Mouse (Mus musculus): ENCODE data around the gene Utf1.

Utf1 gene

DNA sequence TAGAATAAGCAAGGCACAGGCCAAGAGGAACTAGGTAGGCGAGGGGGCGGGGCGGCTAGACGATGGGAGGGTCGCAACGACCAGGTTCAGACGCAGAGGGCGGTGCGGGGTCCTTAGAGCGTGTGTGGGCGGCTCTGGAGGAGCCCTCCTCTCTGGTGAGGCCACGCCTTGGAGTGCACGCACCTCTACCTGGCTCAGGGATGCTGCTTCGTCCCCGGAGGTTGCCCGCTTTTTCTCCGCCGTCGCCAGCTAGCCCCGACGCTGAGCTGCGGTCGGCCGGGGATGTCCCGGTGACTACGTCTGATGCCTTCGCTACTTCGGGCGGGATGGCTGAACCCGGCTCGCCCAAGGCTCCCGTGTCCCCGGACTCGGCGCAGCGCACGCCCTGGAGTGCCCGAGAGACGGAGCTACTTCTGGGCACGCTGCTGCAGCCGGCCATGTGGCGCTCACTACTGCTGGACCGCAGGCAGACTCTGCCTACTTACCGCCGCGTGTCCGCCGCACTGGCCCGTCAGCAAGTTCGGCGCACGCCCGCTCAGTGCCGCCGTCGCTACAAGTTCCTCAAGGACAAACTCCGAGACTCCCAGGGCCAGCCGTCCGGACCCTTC is at the start of gene Utf1:
Gene Utf1, plus strand, starts transcription at position 116 of the 608 bp plus-strand sequence.
- DNase-seq, result peak in 1 of 2 experiments; percentile 12

DNA sequence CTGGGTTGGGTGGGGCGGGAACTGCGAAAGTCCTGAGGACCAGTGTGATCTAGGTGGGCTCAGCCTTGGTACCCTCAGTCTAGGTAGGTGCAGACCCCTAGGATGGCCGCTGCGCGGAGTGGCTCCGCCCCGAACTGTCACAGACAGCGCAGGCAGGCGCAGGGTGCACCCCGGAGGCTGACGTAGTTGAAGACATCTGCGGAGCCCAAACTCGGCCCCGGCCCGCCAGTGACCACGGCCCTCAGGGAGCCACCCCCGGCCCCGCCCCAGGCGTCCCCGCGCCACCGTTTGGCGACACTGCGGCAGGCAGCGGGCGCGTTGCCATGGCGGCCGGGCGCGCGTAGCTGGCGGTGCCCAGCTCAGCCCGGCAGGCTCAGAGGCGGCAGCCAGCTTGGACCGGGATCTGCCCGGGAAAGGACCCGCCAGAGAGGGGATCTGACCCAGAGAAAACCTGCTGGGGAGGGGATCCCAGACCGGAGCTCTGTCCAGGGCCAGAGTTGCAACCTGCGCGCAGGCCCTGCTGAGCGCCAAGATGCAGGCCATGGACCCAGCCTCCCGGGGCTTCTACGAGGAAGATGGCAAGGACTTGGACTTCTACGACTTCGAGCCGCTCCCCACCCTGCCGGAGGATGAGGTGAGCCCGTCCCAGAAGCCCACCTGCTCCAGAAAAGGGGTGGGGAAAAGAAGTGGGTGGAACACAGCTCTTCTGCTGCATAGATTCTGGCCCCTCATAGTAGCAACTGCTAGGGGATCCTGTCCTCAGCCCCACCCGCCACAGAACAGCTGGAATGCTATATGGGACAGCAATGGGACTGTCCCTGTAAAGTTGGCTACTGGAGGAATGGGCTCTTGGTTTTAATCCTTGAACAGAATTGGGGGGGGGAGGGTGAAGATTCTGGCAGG is 48.7 kb upstream of the Utf1 start, which contains the start of gene Kndc1:
Gene Kndc1, plus strand, starts transcription at position 42 of the 903 bp plus-strand sequence.
- DNase-seq, result no peak

DNA sequence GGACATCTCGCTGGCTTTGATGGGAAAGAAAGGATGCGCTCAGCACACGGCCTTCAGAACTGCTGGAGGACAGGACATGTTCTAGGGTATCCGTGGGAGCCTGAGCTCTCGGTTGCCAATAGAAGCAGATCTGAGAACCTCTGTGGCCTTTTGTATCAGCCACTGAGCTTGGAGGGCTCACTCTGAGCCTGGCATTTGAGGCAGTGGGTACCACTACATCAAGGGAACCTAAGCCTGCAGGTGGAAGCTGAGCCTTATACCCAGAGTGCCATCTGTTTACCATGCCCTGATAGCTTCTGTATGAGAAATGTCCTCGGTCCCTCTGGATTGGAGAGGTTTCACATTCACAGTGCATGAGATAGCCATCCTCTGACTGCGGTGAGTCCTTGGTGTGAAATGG is 47.3 kb upstream of the Utf1 start:
- no peak for DNase-seq

DNA sequence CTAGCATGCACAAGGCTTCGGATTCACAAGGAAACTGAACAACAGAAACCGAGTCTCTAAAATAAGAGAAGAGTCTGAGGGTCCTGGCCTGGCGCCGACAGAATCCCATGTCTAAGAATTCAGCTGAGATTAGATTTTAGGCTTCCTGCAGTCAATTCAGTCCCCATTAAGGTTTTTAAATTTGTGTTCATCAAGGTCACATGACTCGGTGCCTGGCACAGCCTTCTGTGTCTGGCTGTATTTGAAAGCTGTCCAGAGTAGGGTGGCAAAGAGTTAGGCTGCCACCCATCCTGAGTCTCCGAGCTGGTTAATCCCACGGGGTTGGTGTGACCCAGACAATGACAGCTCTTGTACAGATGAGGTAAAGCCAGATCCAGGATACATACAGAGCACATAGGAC is 46.8 kb upstream of the Utf1 start:
- DNase-seq, result no peak

DNA sequence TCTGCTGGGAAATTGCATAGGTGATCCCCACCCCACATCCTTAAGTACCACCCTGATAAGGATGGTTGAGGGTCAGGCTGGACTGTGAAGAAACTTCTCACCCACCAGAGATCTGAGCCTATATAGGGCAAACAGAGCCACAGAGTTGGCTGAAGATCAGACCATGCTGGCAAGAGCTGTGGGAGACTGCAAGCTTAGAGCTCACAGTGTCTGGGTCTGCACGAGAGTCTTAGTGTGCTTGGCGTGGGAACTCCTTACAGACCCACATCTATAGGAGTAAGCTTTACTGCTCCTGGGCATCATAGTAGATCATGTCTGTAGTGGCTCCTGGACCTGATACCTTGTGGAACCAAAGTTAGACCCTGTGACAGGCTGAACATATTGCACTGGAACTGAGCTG is 45.0 kb upstream of the Utf1 start:
- no peak for DNase-seq

DNA sequence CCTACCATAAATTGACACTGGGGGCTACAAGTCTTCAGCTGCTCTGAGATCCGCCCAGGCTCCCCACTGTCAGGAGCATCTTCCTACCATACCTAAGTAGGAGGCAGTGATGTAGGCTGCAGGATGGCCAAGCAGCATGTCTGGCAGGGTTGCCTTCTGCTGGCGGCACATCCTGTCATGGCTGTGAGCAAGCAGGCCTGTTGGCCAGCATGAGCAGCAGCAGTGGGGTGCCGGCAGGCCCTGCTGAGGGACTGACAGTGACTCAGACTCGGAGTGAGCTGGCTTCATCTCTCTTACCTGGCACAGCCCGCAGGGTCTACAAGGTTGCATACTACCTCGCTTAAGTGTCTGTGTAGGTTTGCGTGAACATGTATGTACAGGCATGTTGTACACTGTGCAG is 44.1 kb upstream of the Utf1 start:
- no peak for DNase-seq

DNA sequence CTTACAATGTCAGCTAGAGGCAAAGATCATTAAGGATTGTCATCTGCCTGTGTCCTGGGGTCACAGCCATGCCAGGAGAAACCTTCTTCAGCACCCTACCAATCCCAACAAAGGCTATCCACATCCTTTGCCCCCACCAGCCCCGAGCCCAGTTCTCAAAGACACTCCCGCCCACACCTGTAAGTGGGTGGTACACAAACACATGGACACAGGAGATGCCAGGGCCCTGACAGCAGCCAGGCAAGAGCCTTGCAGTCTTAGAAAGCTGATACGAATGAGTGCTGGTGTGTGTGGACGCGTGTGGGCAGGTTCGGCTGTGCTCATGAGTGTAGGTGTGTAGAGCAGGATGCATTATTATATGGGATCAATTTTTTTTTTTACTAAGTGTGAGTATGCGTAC is 43.1 kb upstream of the Utf1 start:
- DNase-seq, result no peak

DNA sequence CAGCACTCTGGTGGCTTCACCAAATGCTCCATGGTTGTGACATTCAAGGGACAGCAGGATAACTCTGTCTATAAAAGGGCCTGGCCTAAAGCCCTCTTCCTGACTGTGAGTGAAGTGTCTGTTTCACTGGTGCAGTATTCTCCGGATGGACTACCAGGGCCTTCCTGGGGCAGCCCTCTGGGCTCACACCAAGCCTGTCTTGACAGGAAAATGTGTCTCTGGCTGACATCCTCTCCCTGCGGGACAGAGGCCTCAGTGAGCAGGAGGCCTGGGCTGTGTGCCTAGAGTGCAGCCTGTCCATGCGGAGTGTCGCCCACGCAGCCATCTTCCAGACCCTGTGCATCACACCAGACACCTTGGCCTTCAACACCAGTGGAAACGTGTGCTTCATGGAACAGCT is 42.7 kb upstream of the Utf1 start:
- no peak for DNase-seq

DNA sequence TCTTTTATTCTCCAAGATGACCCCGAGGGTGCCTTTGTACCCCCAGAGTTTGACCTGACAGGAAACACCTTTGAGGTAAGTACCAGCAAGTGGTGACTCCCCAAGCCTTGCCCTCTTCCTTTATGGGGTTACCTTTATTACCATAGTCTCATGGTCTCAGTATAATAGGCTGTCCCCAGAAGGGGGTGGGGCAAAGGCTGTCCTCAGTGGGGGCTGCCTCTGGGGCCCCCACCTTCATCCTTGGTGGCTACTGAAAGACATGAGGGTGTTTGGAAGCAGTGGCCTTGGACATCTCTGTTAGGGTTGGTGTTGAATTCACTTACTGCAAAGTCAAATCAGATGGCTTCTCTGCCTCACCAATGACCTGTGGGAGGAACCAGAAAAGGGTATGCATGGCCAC is 41.6 kb upstream of the Utf1 start:
- no peak for DNase-seq

DNA sequence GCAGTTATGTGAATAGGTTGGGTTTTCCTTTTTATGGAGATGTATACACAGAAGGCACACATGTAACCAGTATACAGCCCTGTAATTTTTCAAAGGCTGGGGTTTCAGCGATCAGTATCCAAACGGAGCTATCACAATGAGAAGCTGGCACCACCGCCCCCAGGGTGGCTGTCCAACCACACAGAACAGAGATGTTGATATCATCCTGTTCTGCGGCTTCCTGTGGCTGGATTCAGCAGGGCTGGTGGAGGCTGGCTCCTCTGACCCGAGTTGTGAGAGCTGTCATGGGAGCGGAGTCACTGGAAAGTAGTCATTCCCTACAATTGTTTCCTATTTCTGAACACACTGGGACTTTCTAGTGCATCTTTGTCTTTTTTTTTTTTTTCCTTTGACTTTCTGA is 38.3 kb upstream of the Utf1 start:
- DNase-seq, result no peak

DNA sequence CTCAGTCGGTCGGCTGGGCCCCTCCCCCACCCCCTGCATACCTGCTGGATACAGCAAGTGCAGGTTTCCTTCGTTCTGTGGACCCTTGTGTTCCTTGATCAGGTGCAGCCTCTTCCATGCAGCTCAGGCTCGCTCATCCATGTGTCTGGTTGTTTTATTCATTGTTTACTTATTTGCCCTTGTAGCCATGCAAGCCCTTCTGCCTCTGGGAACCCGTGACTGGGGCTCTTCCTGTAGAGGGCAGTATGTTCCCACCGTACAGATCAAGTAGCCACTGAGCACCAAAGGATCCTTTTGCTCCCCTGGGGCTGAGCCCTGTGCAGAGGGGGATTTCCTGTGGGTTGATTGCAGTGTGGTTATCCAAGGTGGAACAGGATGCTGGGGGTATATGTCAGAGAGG is 37.9 kb upstream of the Utf1 start:
- DNase-seq, result peak; percentile 9 to 32

DNA sequence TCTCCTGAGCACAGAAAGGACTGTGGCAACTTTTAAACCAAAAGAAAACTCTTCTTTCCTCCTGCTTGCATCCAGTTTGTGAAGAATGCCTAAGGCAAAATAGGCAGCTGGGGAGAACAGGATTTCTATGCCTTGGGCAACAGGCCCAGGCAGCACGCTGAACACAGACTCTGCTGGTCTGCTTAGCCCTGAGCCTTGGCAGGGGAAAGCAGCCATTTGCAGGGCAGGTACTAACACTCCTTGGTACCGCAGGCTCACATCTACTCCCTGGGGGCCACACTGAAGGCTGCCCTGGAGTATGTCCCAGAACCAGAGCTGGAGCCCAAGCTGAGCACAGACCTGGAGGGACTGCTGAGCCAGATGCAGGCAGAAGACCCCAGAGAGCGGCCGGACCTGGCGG is 35.4 kb upstream of the Utf1 start:
- DNase-seq, result no peak

DNA sequence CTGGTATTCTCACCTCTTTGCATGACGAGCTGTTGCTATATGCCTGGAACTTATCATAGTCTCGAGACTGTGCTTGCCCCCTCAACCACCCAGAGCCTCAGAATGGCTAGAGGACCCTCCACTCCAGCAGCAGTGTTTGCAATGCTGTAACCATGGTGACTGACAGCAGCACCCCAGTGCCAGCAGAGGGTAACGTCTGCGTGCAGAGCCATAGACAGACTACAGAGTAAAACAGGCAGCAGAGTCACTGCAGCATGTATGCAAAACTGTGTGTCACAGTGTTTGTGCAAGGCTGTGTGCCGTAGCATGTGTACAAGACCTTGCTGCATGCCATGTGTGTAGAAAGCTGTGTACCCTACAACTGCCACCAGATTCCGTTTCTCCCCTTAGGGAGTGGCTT is 34.1 kb upstream of the Utf1 start:
- DNase-seq, result no peak

DNA sequence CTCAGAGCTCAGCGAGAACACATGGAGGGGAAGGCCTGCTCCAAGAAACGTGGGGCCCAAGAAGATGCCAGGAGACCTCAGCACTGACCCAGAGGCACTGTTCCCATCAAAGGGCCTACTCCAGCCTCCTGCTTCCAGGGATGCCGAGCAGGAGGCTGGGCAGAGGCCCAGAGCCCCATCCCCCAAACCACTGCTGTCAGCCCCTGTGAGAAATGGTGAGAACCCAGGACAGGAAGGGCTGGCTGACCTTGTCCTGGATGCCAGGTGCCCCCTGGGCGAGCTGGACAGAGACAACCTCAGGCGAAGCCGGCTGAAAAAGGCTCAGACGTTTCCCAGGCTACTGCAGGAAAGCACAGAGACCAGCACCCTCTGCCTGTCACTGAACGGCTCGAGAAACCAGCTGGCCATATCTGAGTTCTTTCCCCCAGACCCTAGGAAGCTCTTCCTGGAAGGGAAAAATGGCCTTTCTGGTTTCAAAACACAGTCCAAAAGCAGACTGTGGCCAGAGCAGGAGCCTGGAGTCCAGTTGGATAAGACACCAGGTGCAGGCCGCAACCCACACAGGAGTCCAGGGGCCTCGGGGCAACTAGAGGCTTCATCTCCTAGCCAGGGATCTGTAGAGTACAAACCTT is 33.3 kb upstream of the Utf1 start:
- no peak for DNase-seq

DNA sequence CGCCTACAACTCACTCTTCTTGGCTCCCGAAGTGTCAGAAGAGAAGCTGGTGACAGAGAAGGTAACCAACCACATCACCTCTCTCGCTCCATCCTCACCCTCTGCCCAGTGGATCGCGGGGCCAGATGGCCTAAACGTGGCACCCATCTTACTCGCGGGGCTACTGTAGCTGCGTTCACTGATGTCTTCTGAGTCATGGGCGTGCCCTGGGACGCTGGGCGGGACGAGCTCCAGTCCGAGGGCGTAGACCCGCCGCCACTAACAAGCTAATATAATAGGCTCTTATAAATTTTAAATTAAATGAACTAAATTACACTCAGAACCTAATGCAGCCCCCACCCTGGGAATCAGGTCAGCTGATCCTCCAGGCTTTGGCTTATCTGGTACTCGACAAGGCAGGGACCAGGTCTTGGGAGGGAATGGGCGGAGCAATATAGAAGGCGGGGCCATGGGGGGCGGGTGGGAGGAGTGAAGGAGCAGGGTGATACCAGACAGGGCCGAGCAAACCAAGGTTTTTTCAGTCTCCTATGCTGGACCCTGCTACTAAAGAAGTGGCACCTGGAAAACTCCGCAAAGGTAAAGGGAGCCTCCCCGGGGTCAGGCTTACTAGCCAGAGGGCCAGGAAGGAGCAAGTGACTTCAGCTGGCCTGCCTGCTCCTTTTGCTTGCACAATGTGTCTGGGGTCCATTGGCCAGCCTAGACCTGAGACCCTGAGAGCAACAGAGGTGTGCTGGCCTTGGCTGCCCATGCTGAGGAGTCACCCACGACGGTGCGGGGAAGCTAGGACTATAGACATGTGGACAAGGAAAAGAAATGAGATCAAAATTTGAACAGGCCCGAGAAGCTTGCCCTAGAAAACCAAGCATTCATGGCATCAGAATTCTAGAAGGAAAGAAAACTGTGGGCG is 29.2 kb upstream of the Utf1 start:
- no peak for DNase-seq

DNA sequence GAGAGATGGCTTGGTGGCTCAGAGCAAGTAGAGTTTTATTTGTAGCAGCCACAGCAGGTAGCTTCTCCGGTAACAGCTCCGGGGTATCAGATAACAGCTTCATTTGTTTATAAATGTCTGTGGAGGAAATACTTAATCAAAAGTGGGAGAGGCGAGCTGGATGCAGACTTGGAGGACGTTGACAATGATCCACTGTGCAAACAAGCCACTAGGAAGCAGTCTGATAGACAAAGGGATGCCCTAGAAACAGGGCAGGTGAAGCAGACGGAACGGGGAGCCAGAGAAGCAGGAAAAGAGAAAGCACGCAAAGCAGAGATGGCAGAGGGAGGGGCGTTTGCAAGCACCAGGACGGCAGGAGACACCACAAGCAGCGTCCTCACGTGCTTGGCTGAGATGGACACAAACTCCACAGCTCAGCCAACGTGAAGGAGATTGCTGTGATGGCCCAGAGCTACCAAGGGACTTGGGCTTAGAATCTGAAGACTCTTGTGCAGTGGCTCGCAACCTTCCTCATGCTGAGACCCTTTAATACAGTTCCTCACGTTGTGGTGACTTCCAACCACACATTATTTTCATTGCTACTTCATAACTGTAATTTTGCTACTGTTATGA is 27.8 kb upstream of the Utf1 start:
- no peak for DNase-seq

DNA sequence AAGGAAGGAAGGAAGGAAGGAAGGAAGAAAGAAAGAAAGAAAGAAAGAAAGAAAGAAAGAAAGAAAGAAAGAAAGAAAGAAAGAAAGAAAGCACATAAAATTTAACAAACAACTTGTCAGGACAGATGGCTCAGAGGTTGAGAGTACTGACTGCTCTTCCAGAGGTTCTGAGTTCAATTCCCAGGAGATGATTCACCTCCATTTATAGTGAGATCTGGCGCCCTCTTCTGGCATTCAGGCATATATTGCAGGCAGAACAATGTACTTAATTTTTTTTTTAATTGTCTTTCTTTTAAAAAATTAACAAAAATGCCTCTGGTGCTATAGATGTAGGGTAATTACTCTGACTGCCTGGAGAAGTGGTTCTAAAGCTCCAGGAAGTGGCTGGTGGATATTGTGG is 27.2 kb upstream of the Utf1 start:
- no peak for DNase-seq

DNA sequence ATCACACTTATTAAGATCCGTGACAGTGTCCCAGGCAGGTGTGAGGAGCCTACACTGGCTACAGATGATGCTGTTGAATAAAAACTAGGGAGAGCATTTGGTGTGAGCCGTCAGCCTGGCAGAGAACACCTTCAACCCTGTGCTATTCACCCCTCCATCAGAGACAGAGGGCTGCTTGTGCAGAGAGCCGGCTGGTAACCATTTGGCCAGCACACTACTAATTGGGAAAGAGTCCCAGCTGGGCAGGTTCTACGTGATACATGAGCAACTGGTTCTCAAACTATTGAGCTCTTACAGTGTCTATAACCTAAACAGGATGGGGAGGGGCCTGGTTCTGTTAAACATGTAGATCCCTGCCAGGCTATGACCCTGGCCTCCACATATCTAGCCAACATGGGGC is 25.3 kb upstream of the Utf1 start:
- DNase-seq, result no peak

DNA sequence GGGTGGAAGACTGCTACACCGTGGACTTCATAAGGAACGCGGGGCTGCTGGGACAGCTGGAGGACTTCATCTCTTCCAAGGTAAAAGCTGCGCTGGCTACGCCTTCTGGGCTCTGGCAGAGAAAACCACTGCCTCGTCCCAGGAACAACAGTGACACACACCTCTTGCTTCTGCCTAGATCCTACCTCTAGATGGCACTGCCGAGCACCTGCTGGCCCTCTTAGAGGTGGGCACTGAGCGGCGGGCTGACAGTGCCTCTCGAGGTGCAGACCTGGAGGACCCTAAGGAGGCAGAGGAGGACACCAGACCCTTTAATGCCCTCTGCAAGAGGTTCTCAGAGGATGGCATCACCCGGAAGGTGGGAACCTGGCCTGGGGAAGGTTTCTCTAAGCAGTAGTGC is 12.9 kb upstream of the Utf1 start:
- DNase-seq, result peak in 1 of 2 experiments; percentile 15

DNA sequence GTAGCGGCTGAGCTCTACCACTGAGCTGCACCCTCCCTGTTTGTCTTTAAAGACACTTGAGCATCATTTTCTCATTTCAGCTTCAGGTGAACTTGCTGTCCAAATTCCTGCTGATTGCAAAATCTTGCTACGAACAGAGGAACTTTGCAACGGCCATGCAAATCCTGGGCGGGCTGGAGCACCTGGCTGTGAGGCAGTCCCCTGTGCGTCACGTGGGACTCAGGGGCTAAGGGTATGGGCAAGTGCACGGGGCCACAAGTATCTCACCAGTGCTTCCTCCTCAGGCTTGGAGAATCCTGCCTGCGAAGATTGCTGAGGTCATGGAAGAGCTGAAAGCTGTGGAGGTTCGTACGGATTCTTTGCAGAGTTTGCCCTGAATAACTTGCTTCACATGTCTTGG is 6.9 kb upstream of the Utf1 start:
- DNase-seq, result no peak

DNA sequence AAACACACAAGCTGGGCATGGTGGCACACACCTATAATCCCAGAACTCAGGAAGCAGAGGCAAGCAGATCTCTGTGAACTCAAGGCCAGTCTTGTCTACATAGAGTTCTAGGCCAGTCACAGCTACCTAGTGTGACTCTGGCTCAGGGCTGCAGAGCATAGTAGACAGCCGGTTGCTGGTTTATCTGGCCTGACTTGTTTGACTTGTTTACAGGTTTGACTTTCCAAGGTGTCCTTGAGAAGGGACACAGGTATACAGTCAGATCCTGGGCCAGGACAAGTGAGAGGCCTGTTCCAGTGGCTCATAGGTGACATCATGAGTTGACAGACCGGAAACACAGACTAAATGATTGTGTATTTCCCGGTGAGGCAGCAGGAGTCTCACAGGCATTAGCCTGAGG is 6.5 kb upstream of the Utf1 start:
- no peak for DNase-seq

DNA sequence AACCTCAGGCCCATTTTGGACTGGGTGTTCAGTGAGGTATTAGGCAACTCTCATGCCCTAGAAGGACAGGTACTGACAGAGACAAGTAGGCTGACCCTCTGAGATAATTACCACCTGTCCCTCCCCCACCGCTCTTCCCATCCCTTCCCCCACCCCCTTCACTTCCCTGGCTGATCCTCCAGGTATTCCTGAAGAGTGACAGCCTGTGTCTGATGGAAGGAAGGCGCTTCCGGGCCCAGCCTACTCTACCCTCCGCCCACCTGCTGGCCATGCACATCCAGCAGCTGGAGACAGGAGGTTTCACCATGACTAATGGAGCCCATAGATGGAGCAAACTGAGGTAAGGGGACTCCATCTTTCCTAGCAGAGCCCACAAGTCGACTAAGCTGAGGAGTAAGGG is 5.8 kb upstream of the Utf1 start:
- DNase-seq, result no peak

All from kidney, adult 8-10 months (tissue).